Mouse (Mus musculus) heart, embryonic 13.5 days (tissue): ENCODE data around the gene Epm2aip1. TPM values are rescaled to one million over a fixed set of nuclear protein-coding genes. Genes with fewer than 3 reads are reported as not detected.

Experiments used
- ATAC-seq: fragments of 200-750 bp; cut with Nextera tagmentation; 2 replicates; pipeline ENCODE4 v1.8.0; 2017; ENCODE audit warnings: moderate TSS enrichment; ENCODE audit not compliant: insufficient number of reproducible peaks, low FRiP score, low TSS enrichment; ENCODE audit errors: extremely low read depth
- H3K27ac ChIP-seq: fragments of 300-500 bp; sonication (generic); replicated peaks from 2 replicates; pipeline ENCODE4 v1.5.1; 2015; ENCODE audit warnings: moderate library complexity, mild to moderate bottlenecking, inconsistent platforms
- H3K27me3 ChIP-seq: fragments of 300-500 bp; sonication (generic); replicated peaks from 2 replicates; pipeline ENCODE4 v1.6.1; 2015; ENCODE audit warnings: mild to moderate bottlenecking, inconsistent platforms
- H3K36me3 ChIP-seq: fragments of 300-500 bp; sonication (generic); 2 replicates; pipeline ENCODE4 v1.6.1; 2015; ENCODE audit warnings: mild to moderate bottlenecking, inconsistent platforms
- H3K4me1 ChIP-seq: fragments of 300-500 bp; sonication (generic); 2 replicates; pipeline ENCODE4 v1.6.1; 2015; ENCODE audit warnings: inconsistent platforms
- H3K4me2 ChIP-seq: fragments of 300-500 bp; sonication (generic); 2 replicates; pipeline ENCODE4 v1.6.1; 2015; ENCODE audit warnings: inconsistent platforms, mild to moderate bottlenecking, moderate library complexity
- H3K4me3 ChIP-seq: fragments of 300-500 bp; sonication (generic); 2 replicates; pipeline ENCODE4 v1.5.1; 2015; ENCODE audit warnings: moderate library complexity, mild to moderate bottlenecking, inconsistent platforms
- H3K9ac ChIP-seq: fragments of 300-500 bp; sonication (generic); 2 replicates; pipeline ENCODE4 v1.6.1; 2015; ENCODE audit warnings: inconsistent platforms, mild to moderate bottlenecking, moderate library complexity
- H3K9me3 ChIP-seq: fragments of 300-500 bp; sonication (generic); 2 replicates; pipeline ENCODE4 v1.6.1; 2016; ENCODE audit warnings: inconsistent platforms
- WGBS: fragments of 180-500 bp; shearing (Covaris S2); methylation state at CpG from one replicate; pipeline ENCODE4 v1.1.7; 2015; ENCODE audit warnings: mixed read lengths; 5-methylcytosine and 5-hydroxymethylcytosine counted together
- polyA plus RNA-seq: library from polyadenylated mRNA; unstranded; fragments of >200 nt; fragmentation: Nextera tagmentation; extraction: Ambion mirVana; gene quantifications from 2 replicates; pipeline ENCODE4 v1.2.1, GENCODE M21; 2015

The Epm2aip1 gene
- polyA plus RNA-seq, 1 experiment from 2014 or later: 17.6 TPM

DNA sequence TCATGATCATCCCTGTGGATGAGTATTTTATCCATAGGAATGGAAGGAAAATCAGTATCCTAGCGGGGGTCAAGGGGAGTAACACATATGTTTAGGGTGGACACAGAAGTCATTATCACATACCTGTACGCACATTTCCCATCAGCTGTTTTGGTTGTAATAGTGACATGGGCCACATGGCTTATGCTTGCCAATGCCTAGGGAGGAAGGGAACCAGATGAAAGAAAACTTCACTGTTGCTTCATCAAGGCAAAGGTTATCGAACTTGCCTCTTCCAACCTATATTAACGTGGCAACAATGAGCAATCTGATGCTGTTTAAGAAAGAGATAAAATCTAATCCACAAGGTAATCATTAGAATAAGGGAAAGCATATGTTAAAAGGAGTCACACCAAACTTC is 10.4 kb upstream of the Epm2aip1 start:
- ATAC-seq: no peak
- H3K9ac ChIP-seq: no peak overlapping the region
- H3K4me1 ChIP-seq: no peaks in the 10 kb centered on the region
- no peaks in the 10 kb centered on the region for H3K27me3 ChIP-seq
- 95% methylated on average over 4 of the region's 4 CpGs for WGBS
- H3K9me3 ChIP-seq: no peaks in the 10 kb centered on the region
- H3K27ac ChIP-seq: no peak overlapping the region
- no peak overlapping the region for H3K4me2 ChIP-seq
- H3K4me3 ChIP-seq: no peak overlapping the region
- H3K36me3 ChIP-seq: peaks cover 83% of the 10 kb centered on the region

DNA sequence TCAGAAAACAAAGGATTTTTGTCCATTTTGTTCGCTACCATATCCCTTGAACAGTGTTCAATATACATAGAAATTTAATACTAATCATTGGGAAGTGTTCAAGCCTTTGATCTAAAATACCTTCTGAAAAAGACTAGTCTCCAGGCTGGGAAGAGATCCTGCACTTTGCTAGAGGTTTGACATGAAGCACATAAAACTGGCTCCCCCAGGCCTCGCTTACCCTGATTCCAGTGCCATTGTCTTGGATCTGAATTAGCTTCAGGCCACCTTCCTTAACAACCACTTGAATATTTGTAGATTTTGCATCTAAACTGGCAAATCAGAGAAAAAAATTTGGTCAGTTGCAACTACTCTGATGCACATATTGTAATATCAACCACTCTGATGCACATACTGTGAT is 3.7 kb upstream of the Epm2aip1 start:
- Histone ChIP-seq H3K4me3 (no peak overlapping the region), H3K36me3 (peaks cover 46% of the 10 kb centered on the region), H3K9ac (no peak overlapping the region), H3K4me1 (peaks cover 12% of the 10 kb centered on the region), H3K27me3 (no peaks in the 10 kb centered on the region), H3K27ac (no peak overlapping the region), H3K9me3 (no peaks in the 10 kb centered on the region), H3K4me2 (no peak overlapping the region)
- 95% methylated on average over 2 of the region's 2 CpGs for WGBS
- ATAC-seq: no peak

DNA sequence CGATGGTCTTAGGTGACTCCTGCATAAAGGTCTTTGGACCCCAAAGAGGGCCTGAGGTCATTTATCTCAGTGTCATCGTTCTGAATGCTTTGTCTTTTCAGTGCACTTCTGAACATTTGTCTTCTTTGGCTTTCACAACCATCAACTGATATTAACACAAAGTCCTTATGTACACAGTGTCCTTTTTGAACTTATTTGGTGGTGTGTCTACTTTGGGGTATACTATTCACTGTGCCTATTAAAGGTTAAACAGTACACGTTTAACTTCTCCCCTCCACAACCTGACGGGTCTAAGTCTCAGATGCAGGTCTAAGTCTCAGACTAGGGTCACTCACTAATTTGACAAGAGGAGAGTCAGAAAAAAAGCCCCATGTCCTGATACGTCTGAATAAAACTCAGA is 1.1 kb upstream of the Epm2aip1 start:
- no peaks in the 10 kb centered on the region for H3K9me3 ChIP-seq
- peaks cover 41% of the 10 kb centered on the region for H3K36me3 ChIP-seq
- no peak for ATAC-seq
- WGBS: 14% methylated on average over 5 of the region's 5 CpGs
- peak overlapping the region; percentile 94 for H3K27ac ChIP-seq
- peak overlapping the region; percentile 84 for H3K4me2 ChIP-seq
- H3K27me3 ChIP-seq: no peaks in the 10 kb centered on the region
- H3K4me3 ChIP-seq: peak overlapping the region; percentile 76
- peaks cover 38% of the 10 kb centered on the region for H3K4me1 ChIP-seq
- peak overlapping the region; percentile 89 for H3K9ac ChIP-seq

DNA sequence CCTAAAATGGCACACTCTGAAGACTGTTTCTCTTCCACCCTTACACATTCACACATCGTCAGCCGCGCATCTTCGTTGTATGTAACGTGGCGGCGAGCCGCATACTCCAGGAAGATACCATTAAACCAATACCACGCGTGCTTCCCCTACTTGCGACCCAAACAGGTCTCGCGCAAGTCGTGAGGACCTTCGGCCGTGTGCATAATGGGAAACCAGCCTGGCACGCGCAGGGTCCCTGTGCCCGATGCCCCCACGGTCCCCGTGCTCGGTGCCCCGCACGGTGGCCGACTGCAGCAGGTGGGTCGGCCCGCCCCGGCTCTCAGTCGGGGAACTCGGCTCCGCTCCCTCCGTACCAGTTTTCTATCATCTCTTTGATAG is 684 bp upstream of the Epm2aip1 start:
- Histone ChIP-seq H3K4me1 (peaks cover 43% of the 10 kb centered on the region), H3K4me2 (peak overlapping the region; percentile 84), H3K4me3 (peak overlapping the region; percentile 76), H3K9me3 (no peaks in the 10 kb centered on the region), H3K36me3 (peaks cover 42% of the 10 kb centered on the region), H3K27me3 (no peaks in the 10 kb centered on the region), H3K9ac (peak overlapping the region; percentile 89), H3K27ac (peak overlapping the region; percentile 94)
- WGBS: under 1% methylated on average over 32 of the region's 32 CpGs
- peak; percentile 33 for ATAC-seq

DNA sequence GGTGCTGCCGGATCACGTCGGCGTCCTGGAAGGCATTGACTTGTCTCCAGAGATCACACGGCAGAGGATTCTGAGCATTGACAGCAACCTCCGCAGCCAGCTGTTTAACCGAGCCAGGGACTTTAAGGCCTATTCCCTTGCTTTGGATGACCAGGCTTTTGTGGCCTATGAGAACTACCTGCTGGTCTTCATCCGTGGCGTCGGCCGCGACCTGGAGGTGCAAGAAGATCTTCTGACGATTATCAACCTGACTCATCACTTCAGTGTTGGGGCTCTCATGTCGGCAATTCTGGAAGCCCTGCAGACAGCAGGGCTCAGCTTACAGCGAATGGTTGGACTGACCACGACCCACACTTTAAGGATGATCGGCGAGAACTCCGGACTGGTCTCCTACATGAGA is 627 bp downstream of the Epm2aip1 start:
- peak overlapping the region; percentile 89 for H3K4me2 ChIP-seq
- peaks cover 42% of the 10 kb centered on the region for H3K36me3 ChIP-seq

DNA sequence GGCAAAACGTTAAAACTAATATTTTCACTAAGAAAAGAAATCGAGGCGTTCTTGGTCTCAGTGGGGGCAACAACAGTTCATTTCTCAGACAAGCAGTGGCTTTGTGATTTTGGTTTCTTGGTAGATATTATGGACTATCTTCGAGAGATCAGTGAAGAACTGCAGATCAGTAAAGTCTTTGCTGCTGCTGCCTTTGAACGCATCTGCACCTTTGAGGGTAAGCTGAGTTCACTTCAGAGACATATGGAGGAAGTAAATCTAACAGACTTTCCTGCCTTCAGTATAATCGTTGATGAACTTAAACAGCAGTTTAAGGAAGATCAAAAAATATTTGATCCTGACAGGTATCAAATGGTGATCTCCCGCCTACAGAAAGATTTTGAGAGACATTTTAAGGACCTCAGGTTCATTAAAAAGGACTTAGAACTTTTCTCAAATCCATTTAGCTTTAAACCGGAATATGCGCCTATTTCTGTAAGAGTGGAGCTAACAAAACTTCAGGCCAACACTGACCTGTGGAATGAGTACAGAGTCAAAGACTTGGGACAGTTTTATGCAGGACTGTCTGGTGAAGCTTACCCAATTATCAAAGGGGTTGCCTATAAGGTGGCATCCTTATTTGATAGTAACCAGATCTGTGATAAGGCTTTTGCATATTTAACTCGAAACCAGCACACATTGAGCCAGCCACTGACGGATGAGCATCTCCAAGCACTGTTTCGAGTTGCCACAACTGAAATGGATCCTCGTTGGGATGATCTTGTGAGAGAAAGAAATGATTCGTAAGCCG is 1.5 kb downstream of the Epm2aip1 start:
- Histone ChIP-seq H3K27me3 (no peaks in the 10 kb centered on the region), H3K9me3 (no peaks in the 10 kb centered on the region), H3K4me3 (peak overlapping the region; percentile 82), H3K36me3 (peaks cover 43% of the 10 kb centered on the region), H3K4me1 (peaks cover 53% of the 10 kb centered on the region), H3K9ac (peak overlapping the region; percentile 95), H3K4me2 (peak overlapping the region; percentile 89), H3K27ac (no peak overlapping the region; the same call in 1 of the 2 replicates)
- WGBS: 58% methylated on average over 15 of the region's 15 CpGs
- ATAC-seq: no peak

More for the DNA sequence above, 627 bp downstream of the Epm2aip1 start:
- Histone ChIP-seq H3K9me3 (no peaks in the 10 kb centered on the region), H3K9ac (peak overlapping the region; percentile 95), H3K4me1 (peaks cover 51% of the 10 kb centered on the region), H3K4me3 (peak overlapping the region; percentile 82), H3K27me3 (no peaks in the 10 kb centered on the region), H3K27ac (peak overlapping the region; percentile 94)
- 6% methylated on average over 19 of the region's 19 CpGs for WGBS
- no peak for ATAC-seq

DNA sequence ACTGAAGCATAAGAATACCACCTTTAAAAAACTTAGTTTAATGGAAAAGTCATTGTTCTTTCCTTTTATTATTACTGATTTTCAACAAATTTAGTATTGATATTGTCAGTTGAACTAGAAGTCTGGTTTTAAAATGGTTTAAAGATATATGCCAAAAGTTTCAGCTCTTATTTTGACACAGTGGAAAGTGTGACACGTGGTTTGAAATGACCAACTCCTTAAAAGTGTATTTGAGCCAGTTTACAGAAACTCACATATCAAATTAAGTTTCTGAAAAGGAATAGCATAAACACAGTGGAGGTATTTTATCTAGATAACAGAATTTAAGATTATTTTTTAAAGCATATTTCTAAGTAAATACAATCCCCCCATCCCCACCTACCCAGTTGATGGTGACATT is 2.2 kb downstream of the Epm2aip1 start:
- H3K9ac ChIP-seq: peak overlapping the region; percentile 95; the same call in 1 of the 2 replicates
- H3K4me3 ChIP-seq: peak overlapping the region; percentile 82
- H3K4me2 ChIP-seq: peak overlapping the region; percentile 89
- WGBS: 68% methylated on average over 1 of the region's 1 CpGs
- ATAC-seq: no peak
- H3K4me1 ChIP-seq: peaks cover 56% of the 10 kb centered on the region
- no peaks in the 10 kb centered on the region for H3K9me3 ChIP-seq
- no peaks in the 10 kb centered on the region for H3K27me3 ChIP-seq
- H3K27ac ChIP-seq: no peak overlapping the region
- H3K36me3 ChIP-seq: peaks cover 51% of the 10 kb centered on the region

DNA sequence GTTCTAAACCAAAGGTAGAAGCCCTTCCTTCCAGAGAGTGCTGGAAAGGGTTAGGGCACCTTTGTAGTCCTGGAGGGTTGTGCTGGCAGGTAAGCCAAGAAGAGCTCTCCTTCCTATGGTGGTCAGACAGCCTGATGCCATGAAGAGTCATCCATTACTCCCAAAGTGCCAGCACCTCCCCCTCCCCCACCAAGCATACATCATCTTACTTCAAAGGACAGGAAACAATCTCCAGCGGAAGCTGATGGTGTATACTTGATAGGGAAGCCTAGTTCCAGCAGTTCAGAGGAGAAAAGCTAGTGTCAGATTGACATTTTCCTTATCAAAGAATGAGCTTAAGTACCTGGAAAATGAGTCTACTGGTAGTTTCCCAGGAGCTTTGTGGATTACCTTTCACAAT is 3.4 kb downstream of the Epm2aip1 start:
- 19% methylated on average over 1 of the region's 1 CpGs for WGBS
- Histone ChIP-seq H3K9me3 (no peaks in the 10 kb centered on the region), H3K27ac (no peak overlapping the region), H3K4me1 (peaks cover 54% of the 10 kb centered on the region), H3K4me2 (peak overlapping the region; percentile 89), H3K27me3 (no peaks in the 10 kb centered on the region), H3K4me3 (peak overlapping the region; percentile 82), H3K36me3 (peaks cover 62% of the 10 kb centered on the region), H3K9ac (peak overlapping the region; percentile 7)
- ATAC-seq: no peak

DNA sequence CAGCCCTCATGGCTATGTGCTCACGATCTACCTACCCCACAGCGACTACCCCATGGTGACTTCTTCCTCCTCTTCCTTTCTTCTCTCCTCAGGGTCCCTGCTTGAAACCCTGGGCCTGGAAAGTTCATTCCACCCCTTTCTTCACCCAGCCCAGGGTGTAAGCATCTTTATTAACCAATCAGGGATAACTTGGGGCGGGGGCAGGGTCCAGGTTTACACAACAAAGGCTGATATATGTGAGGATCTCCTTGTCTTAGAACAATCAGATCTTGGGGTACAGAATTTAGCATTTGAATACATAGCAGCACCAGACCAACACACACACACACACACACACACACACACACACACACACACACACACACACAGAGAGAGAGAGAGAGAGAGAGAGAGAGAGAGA is 13.3 kb downstream of the Epm2aip1 start:
- Histone ChIP-seq H3K36me3 (0 out of 2 replicates have a peak, but pooled peaks cover 2% of the 10 kb centered on the region), H3K9me3 (no peaks in the 10 kb centered on the region), H3K4me2 (no peak overlapping the region), H3K4me3 (no peak overlapping the region), H3K4me1 (peaks cover 24% of the 10 kb centered on the region), H3K9ac (no peak overlapping the region), H3K27ac (no peak overlapping the region), H3K27me3 (no peaks in the 10 kb centered on the region)
- ATAC-seq: no peak
- 55% methylated on average over 3 of the region's 3 CpGs for WGBS

DNA sequence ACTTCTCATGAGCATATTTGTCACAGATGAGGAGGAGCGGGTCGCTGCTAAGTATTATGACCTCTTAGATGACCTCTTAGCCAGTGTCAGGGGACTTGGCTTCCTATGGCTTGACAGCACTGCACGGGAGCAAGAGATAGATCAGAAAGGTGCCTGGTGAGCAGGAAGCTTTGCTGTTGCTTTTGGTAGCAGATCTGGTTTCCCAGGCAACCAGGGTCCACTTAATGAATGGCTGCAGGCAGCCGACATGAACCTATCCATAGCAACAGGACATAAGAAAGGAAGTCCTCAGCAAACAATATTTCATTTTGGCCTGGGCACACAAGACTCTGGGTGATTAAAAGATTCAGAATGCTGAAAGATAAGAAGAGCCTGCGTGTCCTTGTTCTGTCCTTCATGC is 13.9 kb downstream of the Epm2aip1 start:
- H3K4me3 ChIP-seq: no peak overlapping the region
- peaks cover 25% of the 10 kb centered on the region for H3K4me1 ChIP-seq
- no peak for ATAC-seq
- no peaks in the 10 kb centered on the region for H3K9me3 ChIP-seq
- H3K36me3 ChIP-seq: no peaks in the 10 kb centered on the region
- H3K4me2 ChIP-seq: no peak overlapping the region
- H3K9ac ChIP-seq: no peak overlapping the region
- WGBS: 17% methylated on average over 5 of the region's 5 CpGs
- H3K27ac ChIP-seq: no peak overlapping the region
- no peaks in the 10 kb centered on the region for H3K27me3 ChIP-seq

DNA sequence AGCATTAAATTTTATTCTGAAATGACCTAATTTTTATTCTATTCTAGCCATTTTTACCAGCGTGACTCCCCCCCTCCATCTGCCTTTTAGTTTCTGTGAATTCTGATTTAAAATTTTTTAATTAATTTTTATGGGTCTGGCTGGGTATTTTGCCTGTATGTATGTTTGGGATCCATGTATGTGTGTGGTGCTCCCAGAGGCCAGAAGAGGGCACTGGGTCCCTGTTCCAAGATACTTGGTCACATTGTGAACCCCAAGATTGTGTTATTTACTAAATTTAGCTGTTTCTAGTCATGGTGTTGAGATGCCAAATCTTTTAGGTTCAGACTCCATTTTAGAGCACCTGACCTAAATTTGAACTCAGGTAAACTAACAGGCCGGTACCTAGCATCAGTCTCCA is 14.7 kb downstream of the Epm2aip1 start:
- WGBS: 70% methylated on average over 2 of the region's 2 CpGs
- no peak overlapping the region for H3K4me3 ChIP-seq

DNA sequence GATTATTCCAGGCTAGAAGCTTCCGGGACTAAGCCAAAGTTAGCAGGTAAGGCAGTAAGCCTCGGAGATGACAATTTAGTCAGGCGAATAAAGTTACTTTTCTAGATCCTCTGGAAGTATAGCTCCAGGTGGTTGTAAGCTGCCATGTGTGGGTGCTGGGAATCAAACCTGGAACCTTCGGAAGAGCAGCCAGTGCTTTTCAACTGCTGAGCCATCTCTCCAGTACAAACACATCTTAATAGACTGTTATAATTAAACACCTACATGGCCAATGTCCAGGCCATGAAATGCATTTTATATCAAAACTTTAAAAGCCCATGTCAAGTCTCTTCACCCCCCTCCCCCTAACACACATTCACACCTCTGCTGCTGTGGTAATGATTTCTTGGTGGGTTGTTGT is 16.2 kb downstream of the Epm2aip1 start:
- no peak overlapping the region for H3K4me3 ChIP-seq
- no peaks in the 10 kb centered on the region for H3K36me3 ChIP-seq
- H3K4me2 ChIP-seq: no peak overlapping the region
- 79% methylated on average over 4 of the region's 4 CpGs for WGBS
- no peak for ATAC-seq
- H3K27ac ChIP-seq: no peak overlapping the region
- no peaks in the 10 kb centered on the region for H3K9me3 ChIP-seq
- H3K27me3 ChIP-seq: no peaks in the 10 kb centered on the region
- H3K9ac ChIP-seq: no peak overlapping the region
- H3K4me1 ChIP-seq: peaks cover 17% of the 10 kb centered on the region

More for the DNA sequence above, 14.7 kb downstream of the Epm2aip1 start:
- Histone ChIP-seq H3K27ac (no peak overlapping the region), H3K4me1 (peaks cover 25% of the 10 kb centered on the region), H3K9ac (no peak overlapping the region), H3K27me3 (no peaks in the 10 kb centered on the region), H3K4me2 (no peak overlapping the region), H3K36me3 (no peaks in the 10 kb centered on the region), H3K9me3 (no peaks in the 10 kb centered on the region)
- ATAC-seq: no peak
